19 mouse cellular contexts compared by ENCODE assay signal in the genomic region with DNA sequence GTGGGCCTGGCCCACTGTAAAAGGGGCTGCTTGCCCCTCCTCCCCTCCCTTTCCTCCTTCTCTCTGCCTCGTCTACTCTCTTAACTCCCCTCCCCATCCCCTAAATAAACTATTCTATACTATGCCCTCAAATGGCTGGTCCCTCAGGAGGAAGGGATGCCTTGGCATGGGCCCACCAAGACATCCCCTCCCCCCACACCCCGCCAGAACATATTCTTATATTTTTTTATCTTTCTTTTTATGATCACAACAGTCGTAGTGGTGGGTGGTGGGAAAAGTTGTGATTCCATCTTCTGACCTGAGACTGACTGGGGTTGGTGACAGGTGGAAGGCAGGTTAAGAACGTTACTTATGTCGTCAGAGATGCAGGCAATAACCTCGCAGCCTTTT. TPM values are rescaled to one million over a fixed set of nuclear protein-coding genes. Genes with fewer than 3 reads are reported as not detected.
DNase-seq lines count a peak whose midpoint lies in the region; ATAC-seq lines count a peak whose summit lies in the region.
"Had no signal": no experiment of that assay in that cellular context is flagged by ENCODE, and none has a peak within 500 bp of the region (broad histone marks: within the 10 kb centered on the region; RNA-seq: fewer than 3 reads in every experiment).

No protein-coding gene starts in this region.

- no peaks in the 10 kb centered on the region for H3K36me3 ChIP-seq in forebrain, embryonic 11.5 days (ENCODE audit: control insufficient read depth, insufficient read depth, low read length)
- H3K36me3 ChIP-seq in forebrain, embryonic 12.5 days (replicated peaks): no peaks in the 10 kb centered on the region
- H3K36me3 ChIP-seq in kidney, embryonic 14.5 days (ENCODE audit: control insufficient read depth, insufficient read depth, low read length): no peaks in the 10 kb centered on the region
- no peaks in the 10 kb centered on the region for H3K36me3 ChIP-seq in neural tube, embryonic 12.5 days
- no peaks in the 10 kb centered on the region for H3K36me3 ChIP-seq in neural tube, embryonic 15.5 days
- H3K36me3 ChIP-seq: limb, embryonic 12.5 days had no signal

- H3K27me3 ChIP-seq in forebrain, embryonic 11.5 days (ENCODE audit: control insufficient read depth, insufficient read depth, low read length): no peaks in the 10 kb centered on the region
- H3K27me3 ChIP-seq in forebrain, embryonic 12.5 days: no peaks in the 10 kb centered on the region
- no peaks in the 10 kb centered on the region for H3K27me3 ChIP-seq in kidney, embryonic 14.5 days (ENCODE audit: control insufficient read depth, insufficient read depth, low read length)
- no peaks in the 10 kb centered on the region for H3K27me3 ChIP-seq in neural tube, embryonic 12.5 days (replicated peaks)
- no peaks in the 10 kb centered on the region for H3K27me3 ChIP-seq in neural tube, embryonic 15.5 days (replicated peaks)
- H3K27me3 ChIP-seq: limb, embryonic 12.5 days; megakaryocyte, embryonic 14.5 days had no signal

- no peak overlapping the region for H3K27ac ChIP-seq in forebrain, embryonic 11.5 days (ENCODE audit: low read depth, low read length)
- no peak overlapping the region for H3K27ac ChIP-seq in forebrain, embryonic 12.5 days
- no peak overlapping the region for H3K27ac ChIP-seq in kidney, embryonic 14.5 days (ENCODE audit: low read depth, low read length)
- H3K27ac ChIP-seq in neural tube, embryonic 12.5 days: no peak overlapping the region
- H3K27ac ChIP-seq in neural tube, embryonic 15.5 days (replicated peaks): no peak overlapping the region
- H3K27ac ChIP-seq: forebrain, embryonic 10.5 days; gastrocnemius, adult 2 months; left cerebral cortex, adult 2 months; limb, embryonic 12.5 days had no signal

- H3K4me1 ChIP-seq in forebrain, embryonic 11.5 days (replicated peaks; ENCODE audit: control insufficient read depth, insufficient read depth, low read length): peaks cover 3% of the 10 kb centered on the region; the same call in 1 of the 2 replicates
- peaks cover 20% of the 10 kb centered on the region for H3K4me1 ChIP-seq in forebrain, embryonic 12.5 days
- peaks cover 22% of the 10 kb centered on the region for H3K4me1 ChIP-seq in kidney, embryonic 14.5 days (ENCODE audit: control insufficient read depth, insufficient read depth, low read length)
- peaks cover 28% of the 10 kb centered on the region for H3K4me1 ChIP-seq in neural tube, embryonic 12.5 days
- peaks cover 19% of the 10 kb centered on the region for H3K4me1 ChIP-seq in neural tube, embryonic 15.5 days

- no peaks in the 10 kb centered on the region for H3K9me3 ChIP-seq in forebrain, embryonic 11.5 days (ENCODE audit: control insufficient read depth, low read length)
- no peaks in the 10 kb centered on the region for H3K9me3 ChIP-seq in forebrain, embryonic 12.5 days
- H3K9me3 ChIP-seq in kidney, embryonic 14.5 days (ENCODE audit: control insufficient read depth, low read length): no peaks in the 10 kb centered on the region
- no peaks in the 10 kb centered on the region for H3K9me3 ChIP-seq in neural tube, embryonic 12.5 days
- no peaks in the 10 kb centered on the region for H3K9me3 ChIP-seq in neural tube, embryonic 15.5 days (replicated peaks)
- H3K9me3 ChIP-seq: forebrain, embryonic 10.5 days; limb, embryonic 12.5 days; megakaryocyte, embryonic 14.5 days had no signal

- DNase-seq in forebrain, embryonic 11.5 days (ENCODE audit: low spot score): no peak
- no peak for DNase-seq in kidney, postnatal 4 days
- no peak for DNase-seq in frontal cortex, postnatal 25 days (ENCODE audit: low spot score in 2 of 2)
- DNase-seq in layer of hippocampus, adult 8-10 months (ENCODE audit: low spot score in 2 of 2): no peak
- DNase-seq: cerebellum, adult 11 months; cerebellum, postnatal 36 days; gastrocnemius, adult 2 months; heart, adult 18-20 months; spleen, adult 18-20 months; thymus, postnatal 14 days had no signal

- 75% methylated on average over 6 of the region's 6 CpGs for WGBS in forebrain, embryonic 11.5 days
- 76% methylated on average over 6 of the region's 6 CpGs for WGBS in forebrain, embryonic 12.5 days
- 45% methylated on average over 6 of the region's 6 CpGs for WGBS in kidney, embryonic 14.5 days
- WGBS in neural tube, embryonic 12.5 days: 55% methylated on average over 6 of the region's 6 CpGs
- WGBS in neural tube, embryonic 15.5 days: 45% methylated on average over 6 of the region's 6 CpGs

- H3K9ac ChIP-seq in forebrain, embryonic 11.5 days (ENCODE audit: low read length): no peak overlapping the region
- H3K9ac ChIP-seq in forebrain, embryonic 12.5 days: no peak overlapping the region
- H3K9ac ChIP-seq in kidney, embryonic 14.5 days (ENCODE audit: low read depth, low read length): no peak overlapping the region
- no peak overlapping the region for H3K9ac ChIP-seq in neural tube, embryonic 12.5 days
- H3K9ac ChIP-seq in neural tube, embryonic 15.5 days (replicated peaks): no peak overlapping the region
- H3K9ac ChIP-seq: limb, embryonic 12.5 days had no signal

- no peak overlapping the region for H3K4me2 ChIP-seq in forebrain, embryonic 11.5 days (ENCODE audit: low read depth, low read length, severe bottlenecking)
- no peak overlapping the region for H3K4me2 ChIP-seq in forebrain, embryonic 12.5 days
- peak overlapping the region; percentile 8; the same call in 1 of the 2 replicates for H3K4me2 ChIP-seq in kidney, embryonic 14.5 days (replicated peaks; ENCODE audit: low read depth, low read length)
- H3K4me2 ChIP-seq in neural tube, embryonic 12.5 days (replicated peaks): 0 out of 2 replicates have a peak overlapping the region, but pooled peaks have one; percentile 28
- no peak overlapping the region for H3K4me2 ChIP-seq in neural tube, embryonic 15.5 days

- no peak overlapping the region for H3K4me3 ChIP-seq in forebrain, embryonic 11.5 days (ENCODE audit: low read depth, low read length)
- no peak overlapping the region for H3K4me3 ChIP-seq in forebrain, embryonic 12.5 days (replicated peaks)
- no peak overlapping the region for H3K4me3 ChIP-seq in kidney, embryonic 14.5 days (ENCODE audit: low read length)
- no peak overlapping the region for H3K4me3 ChIP-seq in neural tube, embryonic 12.5 days
- H3K4me3 ChIP-seq in neural tube, embryonic 15.5 days (replicated peaks): no peak overlapping the region
- H3K4me3 ChIP-seq: forebrain, embryonic 10.5 days; gastrocnemius, adult 2 months; left cerebral cortex, adult 2 months; limb, embryonic 12.5 days; megakaryocyte, embryonic 14.5 days had no signal

- peak; percentile 26; the same call in 1 of the 2 replicates for ATAC-seq in forebrain, embryonic 11.5 days (replicated peaks; ENCODE audit: low FRiP score)
- no peak for ATAC-seq in forebrain, embryonic 12.5 days (ENCODE audit: low FRiP score)
- peak; percentile 12; the same call in 1 of the 2 replicates for ATAC-seq in kidney, embryonic 14.5 days (ENCODE audit: low FRiP score, low TSS enrichment)
- ATAC-seq in neural tube, embryonic 12.5 days (ENCODE audit: low FRiP score, low read depth): no peak
- no peak for ATAC-seq in neural tube, embryonic 15.5 days (ENCODE audit: low FRiP score)
- ATAC-seq: lung, postnatal 0 days had no signal

RNA-seq across cellular contexts. Expression of gene Arl15, which starts 22.1 kb away (rescaled TPM):
- 14.6 and 15.2 TPM in 2 replicates for polyA plus RNA-seq in forebrain, embryonic 11.5 days (2014; fragmentation: Nextera tagmentation; extraction: Ambion mirVana)
- 15.7 and 16.9 TPM in 2 replicates for polyA plus RNA-seq in forebrain, embryonic 12.5 days (2016; fragmentation: Nextera tagmentation; extraction: Ambion mirVana)
- 16.5 and 18.2 TPM in 2 replicates for polyA plus RNA-seq in kidney, embryonic 14.5 days (2014; fragmentation: Nextera tagmentation; extraction: Ambion mirVana)
- 13.1 and 16.4 TPM in 2 replicates for polyA plus RNA-seq in neural tube, embryonic 12.5 days (2016; fragmentation: Nextera tagmentation; extraction: Ambion mirVana)
- 16.3 and 17.8 TPM in 2 replicates for polyA plus RNA-seq in neural tube, embryonic 15.5 days (2015; fragmentation: Nextera tagmentation; extraction: Ambion mirVana)
- 10 to 100 TPM; 49.6 to 64.0 (median 53.0) TPM for total RNA-seq in layer of hippocampus, adult 8-10 months (2022)

Comparison
In these comparisons a context has a peak if more than half of its experiments do, and no peak if none do; other contexts are left out.
1. ATAC-seq: peak in forebrain, embryonic 11.5 days (single experiment) and kidney, embryonic 14.5 days (single experiment); none in forebrain, embryonic 12.5 days (single experiment), neural tube, embryonic 12.5 days (single experiment) and neural tube, embryonic 15.5 days (single experiment).
2. H3K4me2 ChIP-seq: peak in kidney, embryonic 14.5 days (single experiment) and neural tube, embryonic 12.5 days (single experiment); none in forebrain, embryonic 11.5 days (single experiment), forebrain, embryonic 12.5 days (single experiment) and neural tube, embryonic 15.5 days (single experiment).